Mouse (Mus musculus): ENCODE results near the gene Fgfrl1.

DNA sequence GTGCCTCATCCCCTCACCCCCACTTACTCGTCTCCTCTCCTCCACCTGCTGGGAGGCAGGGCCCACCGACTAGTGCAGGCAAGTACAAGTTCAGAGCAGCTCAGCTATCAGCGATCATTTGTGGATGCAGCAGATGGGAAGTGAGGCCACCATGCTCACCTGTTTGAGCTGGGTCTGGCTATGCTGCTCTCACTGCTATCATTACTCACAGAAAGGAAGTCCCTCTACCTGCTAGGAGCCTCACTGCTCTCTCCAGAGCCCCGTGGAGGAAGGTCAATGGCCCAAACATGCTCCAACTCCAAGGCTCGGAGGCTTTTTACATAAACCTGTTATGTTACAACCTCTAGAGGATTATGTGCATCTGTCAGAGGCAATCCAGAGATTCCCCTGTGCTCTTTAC, 34.8 kb upstream of the Fgfrl1 start:
- TF ChIP-seq POLR2A (IDR thresholded peaks at IDR 0.05; ENCODE audit: borderline replicate concordance, control insufficient read depth, low read depth, low read length) (no peak), CTCF (IDR thresholded peaks at IDR 0.05; ENCODE audit: control insufficient read depth, insufficient read depth, low read length) (no peak)

Measured in bone marrow, adult 2 months (tissue).